Mouse (Mus musculus) embryonic stem cell, embryonic (primary cell): ENCODE results near the gene Mchr1.

Source experiments
- CTCF ChIA-PET, 4 experiments: fragments of 300-600 bp in 2 of 4; fragments of 350-600 bp in 2 of 4; sonication (Branson Sonifier 250); formaldehyde crosslinking; loops; one replicate each; lab custom pipeline; 2022; ENCODE audit warnings: inconsistent platforms in 2 of 4; lab: Charles Lee
- POLR2A ChIA-PET, 4 experiments: fragments of 300-600 bp in 2 of 4; fragments of 350-600 bp in 2 of 4; sonication (Branson Sonifier 250); formaldehyde crosslinking; loops; one replicate each; lab custom pipeline; 2022; ENCODE audit warnings: antibody characterized with exemption in 4 of 4, inconsistent platforms in 1 of 4; lab: Charles Lee

Gene Mchr1

DNA sequence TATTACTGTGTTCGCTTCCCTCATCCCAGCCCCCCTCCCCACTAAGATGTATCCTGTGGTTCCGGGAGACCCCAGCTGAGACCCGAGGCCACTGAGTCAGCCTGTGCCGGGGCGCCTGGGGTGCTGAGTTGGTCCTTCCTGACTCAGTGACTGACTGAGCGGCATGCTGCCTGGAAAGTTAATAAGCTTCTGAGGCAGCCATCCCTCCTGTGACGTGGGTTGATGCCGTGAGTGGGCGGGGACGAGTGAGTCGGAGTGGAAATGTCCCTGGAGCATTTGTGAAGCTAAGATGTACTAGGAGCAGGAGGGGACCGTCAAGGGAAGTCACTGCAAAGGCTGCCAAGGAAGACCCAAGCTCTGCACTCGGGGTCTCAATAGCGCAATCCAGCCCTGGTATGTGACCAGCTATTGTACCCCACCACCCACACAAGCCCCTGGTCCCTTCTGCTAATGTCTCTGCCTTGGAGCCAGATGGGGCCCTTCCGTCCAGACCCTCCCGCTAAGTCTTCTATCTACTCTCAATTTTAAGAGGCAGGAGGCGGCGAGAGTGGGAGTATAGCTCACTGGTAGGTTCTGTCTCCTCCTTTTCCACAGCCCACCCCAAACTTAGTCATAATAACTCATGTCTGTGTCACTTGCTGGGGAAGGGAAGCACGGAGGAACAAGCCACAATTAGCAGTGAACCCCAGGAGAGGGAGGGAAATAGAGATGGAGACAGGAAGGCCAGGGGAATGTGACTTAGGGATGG lies 18.2 kb upstream of the Mchr1 start:
- ChIA-PET CTCF (interaction anchor here in 3 of 4 experiments (0.6 to 1.7 kb wide), 4 partner anchors 16 to 85 kb away, joined by 3 to 9 read pairs (median 3); no protein-coding TSS in a partner anchor), POLR2A (interaction anchor here in 2 of 4 experiments (0.6 to 1.7 kb wide), 19 partner anchors 9 to 848 kb away, joined by 3 to 6 read pairs (median 4); partner anchors contain the start of genes Mchr1 (in 2 of the 2), Tnrc6b (in 2 of the 2), St13 (in 1 of the 2) and Xpnpep3 (in 1 of the 2))

DNA sequence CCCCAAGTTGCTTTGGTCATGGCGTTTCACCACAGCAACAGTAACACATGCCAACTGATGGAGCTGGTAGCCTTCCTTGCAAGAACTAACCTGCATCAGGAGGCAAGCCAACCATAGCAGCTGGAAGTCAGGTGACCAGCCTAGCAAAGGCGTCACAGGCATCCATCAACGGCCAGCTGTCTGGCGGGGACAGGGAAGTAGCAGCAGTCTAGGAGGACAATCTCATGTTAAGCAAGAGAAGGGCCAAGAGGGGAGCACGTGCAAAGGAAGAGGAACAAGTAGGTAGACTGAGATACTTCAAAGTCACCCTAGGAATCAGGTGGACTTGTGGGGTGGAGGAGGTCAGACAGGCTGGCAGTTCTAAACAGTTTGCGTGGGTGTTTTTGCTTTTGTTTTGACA lies 16.2 kb upstream of the Mchr1 start:
- POLR2A ChIA-PET: interaction anchor here in 3 of 4 experiments (0.9 to 1.7 kb wide), 9 partner anchors 13 to 508 kb away, joined by 3 to 5 read pairs (median 3); partner anchors contain the start of genes Mrtfa (in 2 of the 3) and Tnrc6b (in 1 of the 3)
- CTCF ChIA-PET: interaction anchor here in 1 of 4 experiments (0.6 kb wide), 1 partner anchor 184 kb away, joined by 3 read pairs; no protein-coding TSS in a partner anchor

DNA sequence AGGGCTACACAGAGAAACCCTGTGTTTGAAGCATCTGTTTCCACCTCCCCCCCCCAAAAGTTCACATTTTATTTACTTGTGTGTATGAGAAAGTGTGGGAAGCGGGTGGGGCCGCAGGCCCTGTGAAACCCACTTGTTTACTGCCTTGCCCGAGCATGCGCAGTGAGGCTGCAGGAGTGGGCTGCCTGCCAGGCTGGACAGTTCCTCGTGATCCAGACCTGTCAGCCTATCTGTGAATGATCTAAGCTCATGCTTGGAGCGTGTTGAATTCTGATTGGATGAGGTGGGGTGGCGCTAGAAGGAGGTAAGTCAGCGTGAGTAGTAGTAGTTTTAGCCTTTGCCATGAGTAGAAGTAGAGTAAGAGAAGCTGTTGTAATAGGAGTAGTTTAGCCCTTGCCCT lies 15.2 kb upstream of the Mchr1 start:
- ChIA-PET POLR2A (interaction anchor here (0.6 to 1.8 kb wide), 23 partner anchors 11 to 509 kb away, joined by 3 to 8 read pairs (median 3); partner anchors contain the start of genes Mrtfa (in 2 of the 4), L3mbtl2 (in 1 of the 4), Mchr1 (in 1 of the 4) and Rbx1 (in 1 of the 4)), CTCF (interaction anchor here in 1 of 4 experiments (0.6 kb wide), 1 partner anchor 1235 kb away, joined by 4 read pairs; no protein-coding TSS in a partner anchor)

DNA sequence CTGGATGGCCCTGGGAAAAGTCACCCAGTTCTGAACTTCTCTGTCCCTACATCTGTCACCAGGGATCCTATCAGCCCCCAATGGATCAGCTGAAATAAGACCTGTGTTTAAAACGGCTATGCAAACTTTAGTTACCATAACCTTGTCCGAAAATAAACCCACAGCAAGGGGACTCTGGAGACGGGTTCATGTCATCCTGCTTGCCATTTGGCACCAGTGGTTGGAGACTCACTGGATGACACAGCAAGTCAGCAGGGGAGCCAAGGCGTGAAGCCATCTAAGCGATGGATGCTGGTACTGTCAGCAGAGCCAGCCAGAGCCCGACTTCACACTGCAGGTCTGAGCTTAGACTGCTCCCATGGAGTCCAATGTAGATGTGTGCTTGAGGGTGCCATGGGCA lies 13.9 kb upstream of the Mchr1 start:
- POLR2A ChIA-PET: interaction anchor here in 3 of 4 experiments (0.6 to 1.8 kb wide), 7 partner anchors 13 to 44 kb away, joined by 3 to 8 read pairs (median 4); partner anchors contain the start of gene Mchr1 (in 1 of the 3)
- CTCF ChIA-PET: interaction anchor here in 1 of 4 experiments (0.5 kb wide), 1 partner anchor 872 kb away, joined by 3 read pairs; no protein-coding TSS in a partner anchor

DNA sequence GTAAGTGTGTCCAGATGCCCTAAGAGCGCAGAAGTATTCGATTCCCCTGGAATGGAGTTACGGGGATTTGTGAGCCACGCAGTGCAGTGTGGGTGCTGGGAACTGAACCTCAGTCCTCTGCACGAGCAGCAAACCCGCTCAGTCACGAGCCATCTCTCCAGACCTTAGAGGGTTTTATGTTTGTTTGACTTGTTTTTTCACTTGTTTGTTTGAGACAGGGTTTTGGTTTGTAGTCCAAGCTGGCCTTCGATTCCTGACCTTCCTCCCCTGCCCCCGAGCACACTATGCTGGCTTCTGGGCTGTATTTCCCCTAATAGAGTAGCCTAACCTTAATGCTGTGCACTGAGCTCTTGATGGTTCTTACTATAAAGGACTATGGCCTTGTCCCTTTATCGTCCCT lies 10.3 kb upstream of the Mchr1 start:
- ChIA-PET POLR2A (interaction anchor here in 1 of 4 experiments (0.8 kb wide), 1 partner anchor 10 kb away, joined by 3 read pairs; the partner anchor contains the start of gene Mchr1), CTCF (interaction anchor here in 1 of 4 experiments (0.9 kb wide), 1 partner anchor 202 kb away, joined by 3 read pairs; no protein-coding TSS in a partner anchor)

DNA sequence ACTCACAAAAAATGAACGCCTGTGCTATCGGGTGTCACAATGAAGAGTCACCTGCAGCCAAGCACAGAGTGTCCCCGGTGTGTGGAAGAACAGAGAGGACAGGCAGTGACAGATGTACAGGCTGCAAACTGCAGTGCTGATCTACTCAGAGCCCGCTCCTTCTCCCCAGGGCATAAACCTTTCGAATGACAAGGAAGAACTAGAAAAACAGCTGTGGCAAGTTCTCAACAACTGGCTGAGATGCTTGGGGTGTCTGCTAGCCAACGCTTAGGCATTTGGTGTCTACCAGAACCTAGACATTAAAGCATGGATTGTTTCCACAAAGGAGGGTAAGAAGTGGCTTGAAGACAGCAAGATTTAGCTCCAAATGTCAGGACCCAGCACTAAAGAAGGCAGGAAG lies 9.6 kb upstream of the Mchr1 start:
- POLR2A ChIA-PET: interaction anchor here in 2 of 4 experiments (0.6 to 1.4 kb wide), 6 partner anchors 9 to 123 kb away, joined by 3 to 5 read pairs (median 4); partner anchors contain the start of gene Mchr1 (in 1 of the 2)
- CTCF ChIA-PET: interaction anchor here in 3 of 4 experiments (0.5 to 0.9 kb wide), 3 partner anchors 41 to 203 kb away, joined by 3 read pairs; no protein-coding TSS in a partner anchor

DNA sequence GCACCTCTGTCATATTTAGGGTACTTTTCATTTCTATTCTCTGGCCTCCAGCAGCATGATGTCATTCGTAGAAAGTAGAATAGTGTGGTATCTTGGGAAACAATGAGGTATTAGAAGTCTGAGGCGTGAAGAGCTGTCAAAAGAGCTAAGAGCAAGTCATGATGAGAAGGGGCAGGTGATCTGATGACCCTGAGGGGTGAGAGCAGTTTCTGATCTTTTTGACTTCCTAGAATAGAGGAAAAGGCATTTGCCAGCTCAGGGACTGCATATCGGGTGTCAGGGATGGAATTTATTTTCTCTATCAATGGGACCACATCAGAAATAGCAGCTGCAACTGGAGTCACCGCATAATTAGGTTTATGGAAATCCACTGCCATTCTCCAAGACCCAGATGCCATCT lies 8.5 kb upstream of the Mchr1 start:
- ChIA-PET CTCF (no interaction called here), POLR2A (interaction anchor here in 1 of 4 experiments (0.6 to 1.4 kb wide), 4 partner anchors 9 to 354 kb away, joined by 3 to 4 read pairs (median 4); no protein-coding TSS in a partner anchor)

DNA sequence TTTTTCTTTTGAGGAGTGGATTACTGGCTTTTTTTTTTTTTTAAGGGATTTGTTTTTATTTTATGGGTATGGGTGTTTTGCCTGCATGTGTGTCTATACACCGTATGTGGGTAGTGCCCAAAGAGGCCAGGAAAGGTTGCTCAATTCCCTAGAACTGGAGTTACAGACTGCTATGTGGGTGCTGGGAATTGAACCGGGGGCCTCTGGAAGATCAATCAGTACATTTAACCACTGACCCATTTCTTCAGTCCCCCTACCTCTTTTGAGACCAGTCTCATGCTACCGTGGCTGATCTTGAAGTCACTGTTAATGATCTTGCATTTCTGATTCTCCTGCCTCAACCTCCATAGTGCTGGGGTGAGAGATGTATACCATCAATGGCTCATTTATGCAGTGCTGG lies 8.0 kb upstream of the Mchr1 start:
- ChIA-PET CTCF (no interaction called here), POLR2A (interaction anchor here in 1 of 4 experiments (0.8 to 1.4 kb wide), 2 partner anchors 10 to 593 kb away, joined by 3 read pairs; no protein-coding TSS in a partner anchor)

DNA sequence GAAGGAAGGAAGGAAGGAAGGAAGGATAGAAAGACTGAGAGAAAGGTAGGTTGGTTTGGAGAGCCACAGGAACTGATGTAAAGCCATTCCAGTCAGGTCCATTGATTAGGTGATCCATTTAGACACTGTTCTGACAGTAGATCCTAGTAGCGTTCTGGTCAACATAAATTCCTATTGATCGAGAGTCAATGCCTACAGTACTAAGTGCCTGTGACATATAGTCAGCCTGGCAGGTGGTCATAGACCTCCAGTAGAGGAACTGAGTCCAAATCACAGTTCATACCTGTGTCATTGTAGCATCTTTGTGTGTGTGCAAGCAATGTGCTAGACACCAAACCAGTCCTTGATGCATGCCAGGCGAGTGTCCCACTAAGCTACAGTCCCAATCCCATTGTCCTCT lies 7.0 kb upstream of the Mchr1 start:
- POLR2A ChIA-PET: interaction anchor here in 1 of 4 experiments (0.8 kb wide), 1 partner anchor 594 kb away, joined by 3 read pairs; no protein-coding TSS in a partner anchor
- CTCF ChIA-PET: no interaction called here

DNA sequence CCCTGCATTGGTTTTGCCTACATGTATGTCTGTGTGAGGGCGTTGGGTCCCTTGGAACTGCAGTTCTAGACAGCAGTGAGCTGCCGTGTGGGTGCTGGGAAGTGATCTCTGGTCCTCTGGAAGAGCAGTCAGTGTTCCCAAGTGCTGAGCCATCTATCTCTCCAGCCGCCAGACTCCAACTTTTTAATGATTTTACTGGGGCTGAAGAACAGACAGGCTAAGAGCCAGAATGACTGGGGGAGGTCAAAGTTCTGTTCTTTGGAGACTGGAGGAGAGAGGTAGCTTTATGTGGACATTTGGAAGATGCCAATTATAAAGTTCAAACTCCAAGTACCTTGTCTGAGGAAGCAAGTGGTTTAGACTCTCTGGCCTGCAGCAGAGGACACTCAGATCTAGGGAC lies 5.5 kb upstream of the Mchr1 start:
- ChIA-PET POLR2A (interaction anchor here in 1 of 4 experiments (0.6 kb wide), 1 partner anchor 41 kb away, joined by 3 read pairs; no protein-coding TSS in a partner anchor), CTCF (interaction anchor here in 1 of 4 experiments (0.6 kb wide), 1 partner anchor 127 kb away, joined by 3 read pairs; no protein-coding TSS in a partner anchor)

DNA sequence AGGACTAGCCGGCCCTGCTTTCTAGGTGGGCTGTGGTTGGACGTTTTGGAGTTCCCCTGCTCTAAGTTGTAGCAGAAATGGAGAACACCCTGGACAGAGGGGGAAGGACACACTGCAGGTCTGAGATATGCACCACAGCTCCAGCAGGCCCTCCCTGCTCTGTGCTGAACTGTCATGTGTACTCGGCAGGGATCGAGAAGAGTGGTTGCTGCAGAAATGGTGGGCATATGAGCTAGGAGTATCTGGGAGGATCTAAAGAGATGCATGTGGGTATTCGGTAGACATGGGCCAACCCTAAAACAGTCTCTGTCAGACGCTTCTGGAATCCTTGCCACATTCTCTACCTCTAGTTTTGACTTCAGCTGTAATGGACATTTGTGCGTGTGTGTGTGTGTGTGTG lies 4.0 kb upstream of the Mchr1 start:
- CTCF ChIA-PET: no interaction called here
- POLR2A ChIA-PET: no interaction called here

DNA sequence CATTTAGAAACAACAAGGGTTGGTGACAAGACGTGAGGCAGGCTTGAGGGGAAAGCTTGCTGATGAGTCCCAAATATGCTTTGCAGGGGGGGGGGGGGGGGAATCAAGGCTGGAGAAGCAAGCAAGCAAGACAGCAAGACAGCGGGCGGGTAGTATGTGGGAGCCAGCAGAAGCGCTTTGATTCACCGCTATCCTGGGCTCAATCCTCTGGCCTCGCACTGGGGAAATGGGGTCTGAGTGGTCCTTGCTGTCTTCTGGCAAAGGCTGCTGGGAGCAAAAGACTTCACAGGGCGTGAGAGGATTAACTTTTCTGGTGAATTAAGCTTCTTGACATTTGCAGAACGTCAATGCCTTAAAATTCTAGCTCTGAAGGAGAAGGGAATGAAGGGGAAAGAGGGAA lies 763 bp downstream of the Mchr1 start:
- ChIA-PET CTCF (interaction anchor here in 1 of 4 experiments (1.3 kb wide), 1 partner anchor 227 kb away, joined by 3 read pairs; no protein-coding TSS in a partner anchor), POLR2A (interaction anchor here in 3 of 4 experiments (0.6 to 2.5 kb wide), 11 partner anchors 10 to 329 kb away, joined by 3 to 8 read pairs (median 3); no protein-coding TSS in a partner anchor)

DNA sequence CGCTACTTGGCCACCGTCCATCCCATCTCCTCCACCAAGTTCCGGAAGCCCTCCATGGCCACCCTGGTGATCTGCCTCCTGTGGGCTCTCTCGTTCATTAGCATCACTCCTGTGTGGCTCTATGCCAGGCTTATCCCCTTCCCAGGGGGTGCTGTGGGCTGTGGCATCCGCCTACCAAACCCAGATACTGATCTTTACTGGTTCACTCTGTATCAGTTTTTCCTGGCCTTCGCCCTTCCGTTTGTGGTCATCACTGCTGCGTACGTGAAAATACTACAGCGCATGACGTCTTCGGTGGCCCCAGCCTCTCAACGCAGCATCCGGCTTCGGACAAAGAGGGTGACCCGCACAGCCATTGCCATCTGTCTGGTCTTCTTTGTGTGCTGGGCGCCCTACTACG lies 2.2 kb downstream of the Mchr1 start:
- CTCF ChIA-PET: no interaction called here
- POLR2A ChIA-PET: interaction anchor here in 1 of 4 experiments (1.8 kb wide), 1 partner anchor 20 kb away, joined by 5 read pairs; no protein-coding TSS in a partner anchor

DNA sequence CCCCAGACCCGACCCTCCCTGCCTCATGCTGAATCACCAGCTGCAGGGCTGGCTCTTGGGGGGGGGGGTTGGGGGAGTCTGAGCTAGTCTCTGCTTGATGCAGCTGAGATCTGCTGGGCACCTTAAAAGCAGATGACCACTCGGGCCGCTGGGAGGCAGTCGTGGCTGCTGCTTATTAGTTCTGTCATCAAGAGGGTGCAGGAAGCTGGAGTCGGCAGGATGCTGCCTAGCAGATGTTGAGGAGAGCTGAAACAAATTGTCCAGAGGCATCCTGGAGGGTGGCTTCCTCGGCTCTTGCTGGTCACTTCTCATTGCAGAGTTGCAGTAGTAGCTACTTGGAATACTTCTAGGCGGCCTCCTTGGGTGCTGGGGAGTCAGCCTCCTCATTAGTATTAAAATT lies 4.0 kb downstream of the Mchr1 start:
- CTCF ChIA-PET: interaction anchor here (0.6 to 2.1 kb wide), 15 partner anchors 20 to 1290 kb away, joined by 3 to 23 read pairs (median 3); partner anchors contain the start of genes St13 (in 1 of the 4) and Xpnpep3 (in 1 of the 4)
- POLR2A ChIA-PET: interaction anchor here in 2 of 4 experiments (0.5 to 1.7 kb wide), 3 partner anchors 8 to 76 kb away, joined by 3 to 5 read pairs (median 3); no protein-coding TSS in a partner anchor

DNA sequence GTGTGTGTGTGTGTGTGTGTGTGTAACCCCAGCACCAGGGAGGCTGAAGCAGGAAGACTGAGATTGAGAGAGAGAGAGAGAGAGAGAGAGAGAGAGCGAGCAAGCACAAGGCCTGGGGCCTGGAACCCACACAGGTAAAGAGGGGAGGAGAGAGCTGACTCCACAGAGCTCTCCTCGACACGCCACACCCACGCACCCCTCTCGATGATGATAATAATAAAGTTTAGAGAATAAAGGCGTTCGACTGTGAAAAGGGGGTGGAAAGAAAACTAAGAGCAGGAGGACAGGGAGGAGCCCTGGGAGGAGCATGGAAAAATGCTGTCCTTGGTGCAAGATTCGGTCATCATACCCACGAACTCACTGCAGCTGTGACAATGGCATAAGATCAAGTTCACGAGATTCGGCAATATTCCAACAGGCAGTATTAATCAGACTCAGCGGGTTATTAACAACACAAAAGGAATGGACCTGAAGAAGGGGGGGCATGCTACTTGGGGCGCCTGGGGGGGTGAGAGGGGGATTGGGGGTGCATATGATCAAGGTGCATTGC lies 4.6 kb downstream of the Mchr1 start:
- ChIA-PET CTCF (interaction anchor here (0.6 to 2.1 kb wide), 12 partner anchors 19 to 1291 kb away, joined by 3 to 23 read pairs (median 3); partner anchors contain the start of genes St13 (in 1 of the 4) and Xpnpep3 (in 1 of the 4)), POLR2A (interaction anchor here in 2 of 4 experiments (0.5 to 1.3 kb wide), 4 partner anchors 36 to 1144 kb away, joined by 3 to 5 read pairs (median 4); no protein-coding TSS in a partner anchor)

DNA sequence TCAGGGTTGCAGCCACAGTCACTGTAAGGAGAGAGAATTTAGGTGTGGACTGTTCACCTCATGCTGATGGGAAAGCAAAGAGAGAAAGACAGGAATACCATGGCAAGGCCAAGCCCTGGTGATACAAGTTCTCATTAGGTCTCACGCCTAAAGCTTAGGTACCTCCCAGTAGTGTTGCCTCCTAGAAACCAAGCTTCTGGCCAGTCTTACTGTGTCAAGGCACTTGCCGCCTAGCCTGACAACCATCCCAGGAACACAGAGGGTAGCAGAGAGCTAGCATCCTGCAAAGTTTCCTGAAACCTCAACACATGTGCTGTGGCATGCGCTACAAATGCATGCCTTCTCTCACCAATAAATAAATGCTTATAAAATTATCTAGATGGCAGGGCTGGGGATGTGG lies 11.6 kb downstream of the Mchr1 start:
- ChIA-PET POLR2A (interaction anchor here in 3 of 4 experiments (0.7 to 1.2 kb wide), 3 partner anchors 8 to 55 kb away, joined by 4 to 7 read pairs (median 5); no protein-coding TSS in a partner anchor), CTCF (no interaction called here)

DNA sequence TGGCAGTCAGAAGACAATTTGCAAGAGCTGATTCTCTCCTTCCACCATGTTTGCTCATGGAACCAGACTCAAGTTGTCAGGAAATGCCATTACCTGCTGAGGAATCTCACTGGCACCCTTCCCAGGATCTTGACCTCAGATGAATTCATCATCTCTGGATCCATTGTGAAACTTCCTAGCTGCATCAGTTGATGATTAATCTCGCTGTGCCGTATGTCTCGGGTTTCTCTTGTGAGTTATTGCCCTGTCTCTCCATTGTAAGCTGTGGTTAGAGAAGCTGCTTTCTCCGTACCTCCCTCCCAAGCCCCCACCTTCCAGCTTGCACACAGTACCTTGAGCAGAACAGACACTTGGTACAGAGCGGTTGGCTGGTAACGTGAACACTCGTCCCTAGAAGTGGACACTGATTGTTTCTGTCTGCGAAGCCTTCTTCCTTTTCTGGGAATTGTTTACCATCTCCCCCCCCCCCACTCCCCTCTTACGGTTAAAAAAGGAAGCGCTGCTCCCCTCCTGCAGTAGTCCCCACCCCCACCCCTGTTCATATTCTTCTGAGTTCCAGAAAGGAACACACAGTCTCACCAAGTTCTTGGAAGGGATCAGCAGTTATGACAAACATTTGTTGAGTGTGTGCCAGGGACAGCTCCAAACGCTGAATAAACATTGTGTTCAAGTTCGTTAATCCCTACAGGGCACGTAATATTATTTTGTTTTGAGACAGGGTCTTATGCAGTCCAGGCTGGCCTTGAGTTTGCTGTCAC lies 12.5 kb downstream of the Mchr1 start:
- POLR2A ChIA-PET: interaction anchor here in 3 of 4 experiments (0.5 to 1.2 kb wide), 5 partner anchors 9 to 54 kb away, joined by 3 to 7 read pairs (median 5); no protein-coding TSS in a partner anchor
- CTCF ChIA-PET: no interaction called here
